Mouse (Mus musculus): ENCODE results near the gene Scgb3a1.
A peak's percentile ranks its signal among the peaks of the same experiment; 100 is the strongest.

Gene Scgb3a1

DNA sequence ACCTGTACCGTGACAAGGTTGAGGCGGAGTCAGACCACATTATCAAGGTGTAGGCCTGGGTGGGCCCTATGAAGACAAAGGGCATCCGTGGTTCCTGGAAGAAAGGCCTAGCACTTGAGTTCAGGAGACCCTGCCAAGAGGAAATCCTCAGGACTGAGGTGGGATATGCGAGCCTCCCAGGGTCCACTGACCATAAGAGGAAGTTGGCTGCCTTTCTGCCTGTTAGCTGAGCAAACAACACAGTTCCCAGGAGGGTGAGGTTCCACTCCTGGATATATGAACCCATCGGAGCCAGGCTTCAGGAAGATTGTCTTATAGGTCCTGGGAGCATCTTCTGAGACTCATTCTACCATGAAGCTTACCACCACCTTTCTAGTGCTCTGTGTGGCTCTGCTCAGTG is at the start of gene Scgb3a1:
Gene Scgb3a1 (plus strand): TSS at position 301 of the 400 bp plus-strand sequence.
- no peak for DNase-seq (ENCODE audit: low spot score)

DNA sequence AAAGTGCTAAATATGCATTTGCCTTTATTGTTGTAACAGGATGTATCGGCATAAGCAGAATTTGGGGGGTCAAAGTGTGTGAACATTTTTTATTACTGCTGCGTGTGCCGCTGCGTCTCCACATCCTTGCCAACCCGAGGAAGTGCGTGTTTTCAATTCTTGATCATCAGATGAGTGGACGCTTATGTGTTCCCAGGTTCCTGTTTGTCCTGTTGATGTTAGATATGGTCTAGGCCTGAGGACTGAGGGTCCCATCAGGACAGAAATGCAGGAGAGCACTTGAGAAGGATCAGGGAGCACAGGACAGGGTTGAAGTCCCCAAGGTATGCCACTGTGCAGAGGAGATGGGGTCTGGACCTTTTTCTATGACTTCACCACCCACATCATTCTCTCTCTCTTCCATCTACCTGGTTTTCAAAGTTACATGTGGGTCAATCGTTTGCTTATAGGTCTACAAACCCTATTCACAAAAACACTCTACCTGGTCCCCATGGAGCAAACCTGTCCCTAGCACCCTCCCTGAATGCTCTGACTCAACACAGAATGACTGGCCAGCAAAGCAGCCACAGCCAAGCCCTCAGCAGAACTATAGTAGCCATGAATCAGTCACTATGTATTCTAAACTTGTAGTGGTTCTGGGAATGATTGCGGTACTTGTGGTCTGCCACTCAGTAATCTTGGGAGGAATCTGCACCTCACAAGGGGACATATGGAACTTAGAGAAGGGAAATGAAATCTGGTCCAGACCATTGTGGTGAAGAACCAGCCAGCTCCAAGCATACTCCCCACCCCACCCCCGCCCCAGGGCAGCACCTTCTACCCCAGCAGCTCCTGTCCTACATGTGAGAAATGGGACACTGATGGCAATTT is 47.3 kb upstream of the Scgb3a1 start:
- no peak for DNase-seq (ENCODE audit: low spot score)

DNA sequence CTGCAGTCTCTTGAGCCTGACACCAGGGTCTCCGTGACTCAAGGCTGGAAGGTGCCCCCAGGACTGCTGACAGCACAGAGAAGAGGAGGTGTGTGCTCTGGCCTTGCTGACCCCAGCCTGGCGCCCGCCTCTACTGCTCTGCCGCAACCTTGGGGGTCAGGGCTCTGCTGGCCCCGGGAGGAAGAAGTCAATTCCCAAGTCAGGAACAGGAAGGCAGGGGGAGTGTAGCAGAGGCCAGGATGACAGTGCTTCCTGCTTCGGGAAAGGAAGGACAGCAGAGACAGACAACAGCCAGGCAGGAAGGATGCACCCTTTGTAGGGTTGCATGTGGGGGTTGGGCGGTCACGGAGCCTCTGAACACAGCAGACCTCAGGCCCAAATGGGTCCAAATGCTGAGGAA is 44.9 kb upstream of the Scgb3a1 start:
- no peak for DNase-seq (ENCODE audit: low spot score)

DNA sequence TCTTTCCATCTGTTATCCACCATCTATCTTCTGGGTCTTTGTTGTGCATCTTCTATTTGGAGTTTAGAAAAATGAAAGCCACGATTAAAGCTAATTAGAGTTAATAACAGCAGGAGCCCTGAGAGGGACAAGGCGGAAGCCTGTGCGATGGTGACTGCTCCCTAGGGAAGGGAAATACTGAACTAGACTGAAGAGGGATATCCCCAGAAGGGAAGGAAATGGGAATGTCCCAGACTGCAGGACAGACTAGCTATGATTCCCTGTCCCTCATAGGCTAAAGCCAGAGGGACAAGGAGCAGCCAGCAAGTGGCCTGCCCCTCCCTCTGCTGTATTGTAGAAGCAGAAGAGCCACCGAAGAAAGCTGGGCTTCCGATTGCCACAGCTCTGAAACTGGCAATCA is 41.5 kb upstream of the Scgb3a1 start:
- DNase-seq (ENCODE audit: low spot score) = no peak

DNA sequence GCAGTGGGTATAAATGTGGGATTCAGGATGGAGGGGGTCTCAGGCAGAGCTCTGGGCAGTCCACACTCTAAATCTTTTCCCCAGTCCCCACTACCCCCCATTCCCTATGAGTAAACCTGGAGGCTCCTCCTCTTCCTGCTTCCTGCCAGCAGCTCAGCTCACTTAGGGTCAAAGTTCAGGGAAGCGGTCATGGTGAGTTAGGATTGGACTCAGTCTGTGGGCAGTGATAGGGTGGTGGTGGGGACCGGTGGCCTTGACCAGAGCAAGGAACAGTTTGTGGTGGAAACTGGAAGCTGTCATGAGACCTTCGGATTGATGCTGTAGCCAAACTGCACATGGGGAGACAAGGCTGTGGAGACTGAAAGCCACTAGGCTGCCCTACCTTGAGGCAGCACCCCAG is 39.3 kb upstream of the Scgb3a1 start:
- no peak for DNase-seq (ENCODE audit: low spot score)

DNA sequence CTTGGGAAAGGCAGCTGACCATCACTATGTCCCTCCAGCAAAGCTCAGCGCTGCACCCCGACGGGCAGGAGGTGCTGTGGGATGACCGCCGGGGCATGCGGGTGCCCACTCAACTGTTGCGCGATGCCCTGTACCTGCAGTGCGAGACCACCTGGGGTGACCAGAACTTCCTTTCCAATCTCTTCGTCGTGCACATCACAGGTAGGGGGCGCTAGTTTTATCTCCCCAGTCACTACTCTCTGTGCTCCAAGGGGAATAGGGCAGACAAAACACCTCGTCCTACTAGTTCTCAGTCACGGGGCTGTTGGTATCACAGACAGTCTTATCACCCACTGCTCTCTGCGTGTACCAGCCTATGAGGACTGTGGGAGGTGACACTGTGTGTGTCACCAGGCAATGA is 37.5 kb upstream of the Scgb3a1 start:
- DNase-seq (ENCODE audit: low spot score) = no peak

DNA sequence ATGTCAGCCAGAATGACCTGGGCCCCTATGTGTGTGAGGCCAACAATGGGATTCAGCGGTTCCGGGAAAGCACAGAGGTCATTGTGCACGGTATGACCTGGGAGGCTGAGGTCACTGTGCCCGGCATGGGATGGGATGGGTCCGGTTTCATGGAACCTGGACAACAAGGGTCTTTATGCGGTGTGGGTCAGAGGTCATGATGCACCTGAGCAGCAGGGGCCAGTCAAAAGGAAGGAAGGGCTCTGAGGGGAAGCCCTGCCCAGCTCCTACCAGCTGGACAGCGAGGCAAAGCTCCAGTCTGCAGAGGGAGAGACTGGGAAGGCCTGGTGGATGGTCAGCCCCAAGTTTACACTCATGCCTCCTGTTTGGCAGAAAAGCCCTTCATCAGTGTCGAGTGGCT is 36.7 kb upstream of the Scgb3a1 start:
- DNase-seq (ENCODE audit: low spot score) = no peak

DNA sequence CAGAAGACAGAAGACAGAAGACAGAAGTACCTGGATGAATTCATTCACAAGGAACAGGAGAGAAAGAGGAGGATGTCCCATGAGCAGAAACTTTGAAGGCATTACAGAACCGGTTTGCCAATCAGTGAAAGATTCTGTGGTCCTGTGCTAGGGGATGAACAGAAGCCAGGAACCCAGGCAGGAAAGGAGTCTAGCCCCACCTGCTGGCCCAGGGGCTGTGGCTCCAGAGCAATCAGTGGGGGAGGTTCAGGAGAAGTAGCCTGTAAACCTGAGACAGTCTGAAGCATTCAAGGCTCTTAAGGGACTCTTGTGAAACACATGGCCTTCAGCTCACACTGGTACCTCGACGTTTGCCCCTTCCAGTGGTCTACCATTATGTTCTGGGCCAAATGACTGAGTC is 32.3 kb upstream of the Scgb3a1 start:
- DNase-seq (ENCODE audit: low spot score) = no peak

DNA sequence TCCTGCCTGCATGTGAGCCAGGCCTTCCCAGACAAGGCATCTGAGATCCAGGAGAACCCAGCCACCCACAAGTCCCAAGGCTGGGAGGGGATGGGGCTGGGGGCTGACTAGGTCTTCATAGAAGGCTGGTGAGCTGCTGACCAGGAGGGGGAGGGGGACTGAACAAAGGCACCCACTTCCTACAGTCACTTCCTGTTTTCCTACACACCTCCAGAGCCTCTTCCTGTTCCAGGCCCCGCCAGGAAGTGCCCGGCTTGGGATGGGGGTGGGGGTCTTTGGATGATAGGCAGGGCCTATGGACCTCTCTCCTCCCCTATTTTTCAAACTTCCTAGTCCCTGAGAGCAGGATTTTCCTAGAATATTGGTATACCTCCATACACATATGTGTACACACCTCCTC is 31.2 kb upstream of the Scgb3a1 start:
- DNase-seq (ENCODE audit: low spot score) = no peak

DNA sequence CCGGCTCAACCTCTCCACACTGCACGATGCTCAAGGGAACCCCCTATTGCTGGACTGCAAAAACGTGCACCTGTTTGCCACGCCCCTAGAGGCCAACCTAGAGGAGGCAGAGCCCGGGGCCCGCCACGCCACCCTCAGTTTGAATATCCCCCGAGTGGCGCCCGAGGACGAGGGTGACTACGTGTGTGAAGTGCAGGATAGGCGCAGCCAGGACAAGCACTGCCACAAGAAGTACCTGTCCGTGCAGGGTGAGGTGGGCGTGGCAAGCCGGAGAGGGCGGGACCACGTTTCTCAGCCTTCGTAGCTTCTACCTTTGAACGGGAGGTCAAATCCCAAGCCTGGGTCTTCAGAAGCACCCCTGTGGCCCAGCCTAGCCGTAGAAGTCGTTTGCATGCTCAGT is 29.3 kb upstream of the Scgb3a1 start:
- no peak for DNase-seq (ENCODE audit: low spot score)

DNA sequence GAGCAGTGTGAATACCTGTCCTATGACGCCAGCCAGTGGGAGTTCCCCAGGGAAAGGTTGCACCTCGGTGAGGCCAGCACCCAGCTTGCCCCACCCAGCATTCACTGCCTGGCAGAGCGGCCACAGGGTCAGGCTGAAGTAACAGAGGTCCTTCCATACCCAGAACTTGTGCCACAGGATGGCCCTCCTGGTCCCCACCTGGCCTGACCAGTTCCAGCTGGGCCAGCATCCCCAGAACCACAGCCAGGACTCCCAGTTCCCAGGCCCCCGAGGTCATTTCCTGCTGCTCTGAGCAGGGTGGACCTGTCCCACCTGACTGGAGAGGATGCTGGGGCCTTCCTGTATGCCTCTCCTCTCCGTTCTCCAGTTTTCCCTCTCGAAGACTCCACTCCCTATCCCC is 27.7 kb upstream of the Scgb3a1 start:
- DNase-seq (ENCODE audit: low spot score) = no peak

DNA sequence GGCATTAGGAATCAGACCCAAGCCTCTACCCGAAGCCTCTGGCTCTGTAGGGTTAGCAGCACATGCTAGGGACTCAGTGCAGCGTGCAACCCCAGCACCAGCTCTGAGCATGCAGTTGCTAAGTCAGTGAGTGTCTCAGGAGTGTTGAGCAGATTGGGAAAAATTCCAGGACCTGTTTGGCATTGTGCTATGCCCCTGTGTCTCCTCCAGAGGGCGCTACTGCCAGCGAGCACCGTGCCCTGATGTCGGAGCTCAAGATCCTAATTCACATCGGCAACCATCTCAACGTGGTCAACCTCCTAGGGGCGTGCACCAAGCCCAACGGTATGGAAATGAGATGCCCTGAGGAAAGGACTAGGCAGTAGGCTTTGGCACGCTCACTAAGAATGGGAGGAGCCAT is 27.0 kb upstream of the Scgb3a1 start:
- DNase-seq (ENCODE audit: low spot score) = peak; percentile 64

DNA sequence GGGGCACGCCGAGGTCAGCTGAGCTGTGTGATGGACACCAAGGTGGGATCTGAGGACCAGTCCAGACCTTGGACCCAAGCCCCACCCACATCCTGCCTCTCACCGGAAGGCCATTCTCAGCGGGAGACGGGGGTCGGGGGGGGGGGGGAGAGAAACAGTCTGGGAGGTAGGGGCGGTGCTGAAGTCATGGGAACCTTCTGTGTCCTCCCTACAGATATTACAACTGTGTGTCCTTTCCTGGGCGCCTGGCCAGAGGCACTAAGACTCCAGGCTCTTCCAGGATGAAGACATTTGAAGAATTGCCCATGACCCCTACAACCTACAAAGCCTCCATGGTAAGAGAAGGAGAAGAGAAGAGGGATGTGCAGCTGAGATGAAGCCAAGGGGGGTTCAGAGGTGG is 17.7 kb upstream of the Scgb3a1 start:
- no peak for DNase-seq (ENCODE audit: low spot score)

DNA sequence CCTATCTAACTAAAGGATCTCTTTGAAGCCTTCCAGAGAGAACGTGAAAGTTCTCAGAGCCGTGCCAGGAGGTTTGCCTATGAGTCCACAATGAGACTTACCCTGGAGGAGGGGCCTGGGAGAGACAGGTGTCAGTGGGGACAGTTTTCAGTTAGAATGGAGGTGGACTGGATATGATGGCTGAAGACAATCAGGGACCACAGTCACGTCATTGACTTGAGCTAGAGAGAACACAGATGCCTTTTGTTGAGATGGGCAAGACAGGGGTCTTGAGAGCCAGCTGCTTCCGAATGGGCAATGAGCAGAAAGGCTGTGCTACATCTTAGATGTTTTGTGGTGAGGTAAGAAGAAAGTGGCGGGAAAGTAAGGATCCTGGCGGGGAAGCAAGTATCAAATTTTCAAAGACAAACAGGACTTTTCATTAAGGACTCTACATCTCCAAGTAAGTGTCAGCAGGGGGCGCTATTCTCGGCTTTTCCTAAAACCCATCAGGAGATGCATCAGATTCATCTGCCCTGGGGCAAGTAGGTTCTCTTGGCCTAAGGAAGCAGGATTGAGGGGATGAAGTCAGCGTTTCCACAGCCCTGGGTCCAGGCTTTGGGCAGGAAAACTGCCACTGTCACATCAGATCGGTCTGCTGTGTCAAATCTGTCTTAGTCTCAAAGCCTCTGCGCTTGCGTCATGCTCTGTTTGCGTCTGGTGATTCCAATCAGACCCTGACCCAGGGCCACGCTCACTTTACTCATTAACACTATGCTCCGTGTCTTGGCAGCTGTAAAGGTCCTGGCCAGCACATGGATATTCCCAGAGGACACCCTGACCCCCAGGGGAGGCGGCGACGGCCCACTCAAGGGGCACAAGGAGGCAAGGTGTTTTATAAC is 13.1 kb upstream of the Scgb3a1 start:
- DNase-seq (ENCODE audit: low spot score) = peak; percentile 68

DNA sequence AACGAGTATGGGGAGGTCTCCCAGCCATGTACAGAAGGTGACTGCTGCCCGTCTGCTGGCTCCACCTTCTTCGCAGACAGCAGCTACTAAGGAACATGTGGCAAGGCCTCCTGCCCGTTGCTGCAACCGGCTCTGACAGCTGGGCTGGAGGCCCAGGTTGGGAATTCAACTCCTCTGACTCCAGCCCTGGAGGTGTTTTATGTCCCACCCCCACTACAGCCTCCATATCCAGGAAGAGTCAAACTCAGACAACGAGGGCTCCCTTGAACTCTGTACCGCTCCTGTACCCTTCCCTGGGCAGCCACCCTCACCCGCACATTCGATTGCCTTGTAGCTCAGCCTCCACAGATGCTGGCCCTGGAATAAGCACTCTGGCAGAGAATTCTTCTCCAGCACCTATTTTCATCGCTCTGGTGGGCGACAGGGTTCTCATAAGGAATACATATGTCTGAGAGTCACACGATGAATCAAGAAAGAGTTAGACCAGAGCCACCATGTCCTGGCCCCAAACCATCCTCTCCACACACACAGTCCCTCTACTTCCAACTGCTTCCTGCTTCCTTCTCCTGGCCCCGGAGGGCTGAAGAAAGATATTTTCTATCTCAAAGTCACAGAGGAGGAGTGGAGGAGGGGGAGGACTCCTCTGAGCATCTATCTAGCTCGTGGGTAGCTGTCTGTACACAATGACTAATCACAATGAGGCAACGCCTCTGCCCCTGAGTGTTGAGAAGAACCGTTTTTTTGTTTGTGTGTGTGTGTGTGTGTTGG is 12.2 kb upstream of the Scgb3a1 start:
- no peak for DNase-seq (ENCODE audit: low spot score)

DNA sequence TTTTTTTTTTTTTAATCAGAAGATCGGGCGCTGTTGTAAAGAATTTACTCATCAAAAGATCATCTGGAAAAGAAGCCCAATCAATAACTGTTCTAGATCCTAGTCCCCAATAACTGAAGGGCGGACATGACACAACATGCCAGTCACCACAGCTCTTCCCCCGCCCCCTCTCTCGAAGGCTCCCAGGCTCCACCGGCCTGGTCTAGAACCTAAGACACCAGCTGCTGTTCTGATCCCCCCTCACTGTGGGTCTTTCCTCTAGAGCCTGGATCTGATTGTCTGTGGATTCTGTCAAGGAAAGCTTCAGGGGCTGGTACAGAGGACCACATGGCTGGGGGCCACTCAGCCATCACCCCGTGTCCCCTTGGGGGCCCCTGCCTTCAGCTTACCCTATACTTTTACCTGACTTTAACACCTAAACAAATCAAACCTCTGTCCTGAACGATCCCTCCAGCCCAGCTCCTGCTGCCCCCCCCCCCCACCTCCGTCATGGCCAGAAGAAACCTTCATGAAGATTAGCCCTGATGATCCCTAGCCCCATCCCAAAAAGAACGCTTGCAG is 11.6 kb upstream of the Scgb3a1 start:
- no peak for DNase-seq (ENCODE audit: low spot score)

DNA sequence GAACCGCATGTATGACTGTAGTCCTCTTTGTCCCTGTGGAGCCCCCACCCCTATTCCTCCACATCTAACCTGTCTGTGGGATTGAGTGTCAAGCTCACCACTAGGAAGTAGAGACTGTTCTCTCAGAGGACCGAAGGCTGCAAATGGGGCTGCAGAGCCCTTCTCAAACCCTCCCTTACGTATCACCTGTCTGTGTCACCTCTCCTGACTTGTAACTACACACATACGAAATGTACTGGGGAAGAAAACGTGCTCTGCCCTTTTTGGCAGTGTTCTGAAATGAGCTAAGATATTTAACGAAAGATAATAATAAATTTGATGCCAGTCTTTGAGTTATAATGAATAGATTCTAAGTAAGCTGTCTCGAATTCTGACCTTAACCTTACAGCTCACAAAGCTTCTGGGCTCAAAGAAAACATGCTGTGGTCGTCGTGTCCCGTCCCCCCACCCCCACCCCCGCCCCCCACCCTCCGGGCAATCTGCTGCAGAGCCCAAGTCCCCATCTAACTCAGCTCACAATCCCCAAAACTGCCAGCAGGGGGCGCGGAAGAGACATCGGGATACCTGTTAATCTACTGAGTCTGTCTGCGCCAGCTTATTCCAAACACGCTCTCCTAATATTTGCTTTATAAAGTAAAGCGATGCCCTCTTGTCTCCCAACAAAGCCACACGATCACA is 10.9 kb upstream of the Scgb3a1 start:
- peak; percentile 85 for DNase-seq (ENCODE audit: low spot score)

DNA sequence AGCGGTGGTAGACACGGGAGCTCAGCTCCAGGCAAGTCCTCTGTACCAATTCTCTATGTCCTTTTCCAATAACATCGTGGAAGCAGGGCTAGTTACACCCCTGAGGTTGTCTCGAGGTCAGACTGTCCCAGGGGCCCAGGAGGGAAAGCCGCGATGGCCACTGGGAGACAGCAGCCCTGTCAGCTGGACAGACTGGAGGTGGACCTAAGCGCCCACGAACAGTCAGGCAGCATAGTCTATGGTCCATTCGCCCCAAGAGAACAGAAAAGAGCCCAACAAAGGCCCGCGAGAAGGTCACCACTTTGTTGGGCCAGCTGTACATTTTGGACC is 10.4 kb upstream of the Scgb3a1 start:
- DNase-seq (ENCODE audit: low spot score) = peak; percentile 43

DNA sequence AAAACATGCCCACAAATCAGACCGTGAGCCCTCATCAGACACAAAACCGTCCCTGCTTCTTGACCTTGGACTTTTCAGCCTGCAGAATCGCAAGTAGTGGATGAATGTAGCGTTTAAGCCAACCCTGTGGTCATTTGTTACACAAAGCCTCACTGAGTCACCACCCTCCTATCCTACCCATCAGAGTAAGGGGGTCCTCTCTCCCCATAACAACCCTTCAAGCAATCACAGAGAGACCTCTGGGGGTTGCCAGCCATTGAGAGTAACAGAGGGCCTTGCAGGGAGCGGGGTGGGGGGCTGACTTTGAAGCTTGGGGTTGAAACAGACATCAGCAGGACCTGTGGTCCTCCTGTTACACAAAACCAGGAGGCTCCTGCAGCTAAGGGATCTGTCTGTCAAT is 8.8 kb upstream of the Scgb3a1 start:
- DNase-seq (ENCODE audit: low spot score) = no peak

DNA sequence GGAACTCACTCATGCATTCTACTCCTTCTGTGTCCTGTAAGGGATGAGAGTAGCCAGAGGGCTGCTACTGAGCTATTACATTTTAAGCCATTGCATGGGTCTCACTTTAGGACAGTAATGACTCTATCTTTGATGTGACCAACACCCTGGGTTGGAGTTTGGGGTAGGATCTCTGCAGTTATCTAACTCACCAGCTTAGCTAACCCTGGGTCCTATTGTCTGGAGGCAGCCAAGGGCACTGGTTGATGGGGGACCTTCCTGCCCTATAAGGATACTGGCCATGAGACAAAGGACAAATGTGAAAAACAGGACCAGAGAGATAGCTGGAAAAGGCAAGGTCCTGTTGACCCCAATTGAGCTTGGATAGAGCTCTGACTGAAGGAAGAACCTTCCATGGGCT is 7.9 kb upstream of the Scgb3a1 start:
- no peak for DNase-seq (ENCODE audit: low spot score)

DNA sequence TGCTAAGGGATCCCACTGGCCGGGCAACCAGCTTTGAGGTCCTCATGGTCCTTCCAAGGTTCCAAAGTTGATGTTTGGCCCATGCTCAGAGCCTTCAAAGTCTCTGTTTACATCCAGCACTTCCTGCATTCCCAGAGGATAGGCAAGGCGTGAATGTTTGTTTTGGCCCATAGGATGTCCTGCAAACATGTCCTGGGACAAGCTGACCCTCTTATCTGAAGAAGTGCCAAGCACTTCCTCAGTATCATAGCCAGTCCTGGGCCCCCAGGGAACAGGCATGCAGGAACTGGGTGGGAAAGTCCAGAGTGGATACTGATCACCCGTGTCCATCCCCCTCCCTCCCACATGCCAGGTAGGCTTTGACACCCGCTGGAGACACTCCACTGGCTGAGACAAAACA is 5.3 kb upstream of the Scgb3a1 start:
- DNase-seq (ENCODE audit: low spot score) = no peak
